Mouse (Mus musculus) spleen, postnatal 4 days (tissue): ENCODE results near the gene Pdp2.
A peak's percentile ranks its signal among the peaks of the same experiment; 100 is the strongest.
"Not testable (repeated sequence)": the region's sequence is repeated elsewhere in the genome, so short reads cannot be mapped to it uniquely, and the experiment has no call there.

Source experiments
- DNase-seq, 2 experiments: peaks; one replicate each; pipeline ENCODE4 v3.0.0; 2022; ENCODE audit warnings: low spot score in 2 of 2

Gene Pdp2

GRCm38 (mm10) chr8:104591133-104591834, at the start of gene Pdp2:
Gene Pdp2 (plus strand): TSS chr8:104591451.
- peak; percentile 85 to 88 for DNase-seq

- no peak for DNase-seq
These were observed 49.8 kb upstream of the Pdp2 start for GRCm38 (mm10) chr8:104541515-104541880.

DNA sequence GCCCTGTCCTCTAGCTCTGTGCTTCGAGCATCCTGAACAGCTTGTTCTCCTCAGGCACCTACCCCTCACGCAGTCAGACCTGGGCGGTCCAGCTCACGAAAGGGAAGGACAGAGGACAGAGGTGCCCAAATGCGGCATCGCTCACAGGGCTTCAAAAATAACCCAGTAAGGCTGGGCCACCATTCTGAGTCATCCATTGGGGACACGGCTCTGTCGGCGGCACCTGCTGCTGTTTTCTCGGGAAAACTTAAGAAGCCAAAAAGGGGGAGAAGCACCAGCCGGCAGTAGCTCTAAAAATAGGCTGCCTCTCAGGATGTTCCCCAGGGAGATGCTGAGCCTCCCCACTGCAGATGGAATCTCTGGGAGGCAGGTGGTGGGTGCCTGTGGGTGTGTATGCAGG, 49.1 kb upstream of the Pdp2 start:
- DNase-seq, result no peak

DNA sequence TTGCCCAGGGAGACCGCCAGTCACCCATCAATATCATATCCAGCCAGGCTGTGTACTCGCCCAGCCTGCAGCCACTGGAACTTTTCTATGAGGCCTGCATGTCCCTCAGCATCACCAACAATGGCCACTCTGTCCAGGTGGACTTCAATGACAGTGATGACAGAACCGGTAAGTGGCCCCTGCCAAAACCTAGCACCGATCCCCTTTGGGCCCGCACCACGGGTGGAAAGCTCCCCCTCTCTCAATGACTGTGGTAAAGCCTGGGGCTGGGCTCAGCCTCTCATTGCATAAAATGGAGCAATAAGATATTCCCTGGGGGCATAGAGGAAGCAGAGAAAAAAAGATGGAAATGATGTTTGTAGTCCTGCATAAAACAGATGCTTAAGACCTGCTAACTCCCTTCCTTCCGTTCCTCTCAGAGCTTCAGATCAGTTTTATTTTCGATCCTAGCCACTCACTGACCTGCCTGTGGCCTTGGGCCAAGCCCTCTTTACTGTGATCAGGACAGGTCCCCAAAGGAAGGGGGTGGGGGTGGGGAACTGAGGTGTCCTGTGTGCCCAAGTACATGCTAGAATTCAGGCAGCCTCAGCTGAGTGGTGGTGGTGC, 47.7 kb upstream of the Pdp2 start:
- DNase-seq, result no peak

DNA sequence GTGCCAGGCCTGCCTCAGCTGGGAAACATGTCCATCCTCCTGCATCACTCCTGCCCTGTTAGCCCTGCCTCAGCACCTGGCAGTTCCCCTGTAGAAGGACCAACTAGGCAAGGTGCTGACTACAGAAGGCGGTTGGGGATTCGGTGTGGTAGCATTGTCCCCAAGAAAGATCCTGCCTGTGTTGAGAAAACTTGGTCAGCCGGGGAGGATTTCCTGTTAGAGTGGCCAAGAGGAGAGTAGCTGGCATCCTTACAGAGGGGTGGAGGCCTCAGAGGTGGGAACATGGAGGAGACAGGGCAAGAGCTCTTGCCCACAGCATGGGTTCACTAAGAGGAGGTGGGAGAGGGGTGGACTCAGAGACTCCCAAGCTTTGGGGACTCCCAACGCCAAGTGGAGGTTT, 36.1 kb upstream of the Pdp2 start:
- DNase-seq, result no peak

GRCm38 (mm10) chr8:104557226-104557625, 34.0 kb upstream of the Pdp2 start:
- DNase-seq, result no peak

- no peak for DNase-seq
These were observed 30.5 kb upstream of the Pdp2 start for GRCm38 (mm10) chr8:104560731-104561130.

GRCm38 (mm10) chr8:104564633-104565456, 26.4 kb upstream of the Pdp2 start:
- peak; percentile 80 to 91 for DNase-seq

- DNase-seq, result no peak
These were observed 25.8 kb upstream of the Pdp2 start for GRCm38 (mm10) chr8:104565457-104565798.

- no peak for DNase-seq
These were observed 21.7 kb upstream of the Pdp2 start for GRCm38 (mm10) chr8:104569559-104569958.

DNA sequence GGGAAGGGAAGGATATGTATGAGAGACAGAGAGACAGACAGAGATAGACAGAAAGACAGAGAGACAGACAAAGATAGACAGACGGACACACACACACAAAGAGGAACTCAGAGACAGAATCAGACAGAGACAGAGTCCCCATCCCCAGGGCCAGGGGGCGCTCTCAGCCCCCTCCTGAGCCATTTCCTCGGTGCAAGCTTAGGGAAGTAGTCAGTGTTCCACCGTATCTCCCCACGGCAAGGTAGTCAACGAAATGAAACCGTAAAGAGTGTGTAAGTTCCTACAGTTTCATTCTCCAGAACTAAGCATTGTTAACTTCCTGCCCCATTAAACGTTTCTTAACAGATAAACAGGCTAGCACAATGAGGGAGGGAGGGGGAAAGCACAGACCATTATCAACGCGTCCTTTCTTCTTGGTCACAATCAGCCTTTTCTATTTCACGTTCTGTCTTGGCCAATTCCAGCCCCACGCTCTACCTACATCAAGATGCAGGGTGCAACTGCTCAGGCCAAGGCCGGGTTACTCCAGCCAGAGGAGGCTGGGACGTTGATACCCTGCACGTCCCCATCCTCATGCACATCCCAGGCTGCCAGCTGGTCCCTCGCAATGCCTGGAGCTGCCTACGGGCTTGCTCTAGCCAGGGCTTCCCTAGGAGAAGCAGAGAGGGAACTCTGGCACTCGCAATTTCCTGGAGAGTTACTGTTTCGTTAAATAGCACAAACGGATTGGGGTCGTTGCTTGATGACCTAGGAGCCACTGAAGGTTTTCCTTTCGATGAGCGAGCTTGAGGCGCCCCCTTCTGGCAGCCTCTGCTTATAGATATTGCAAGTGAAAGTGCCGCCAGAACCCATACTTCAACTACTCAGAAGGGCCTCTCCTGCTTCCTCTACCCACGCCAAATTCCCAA, 20.6 kb upstream of the Pdp2 start:
- peak; percentile 77 to 91 for DNase-seq

- DNase-seq, result no peak
These were observed 14.4 kb upstream of the Pdp2 start for GRCm38 (mm10) chr8:104576820-104577219.

DNA sequence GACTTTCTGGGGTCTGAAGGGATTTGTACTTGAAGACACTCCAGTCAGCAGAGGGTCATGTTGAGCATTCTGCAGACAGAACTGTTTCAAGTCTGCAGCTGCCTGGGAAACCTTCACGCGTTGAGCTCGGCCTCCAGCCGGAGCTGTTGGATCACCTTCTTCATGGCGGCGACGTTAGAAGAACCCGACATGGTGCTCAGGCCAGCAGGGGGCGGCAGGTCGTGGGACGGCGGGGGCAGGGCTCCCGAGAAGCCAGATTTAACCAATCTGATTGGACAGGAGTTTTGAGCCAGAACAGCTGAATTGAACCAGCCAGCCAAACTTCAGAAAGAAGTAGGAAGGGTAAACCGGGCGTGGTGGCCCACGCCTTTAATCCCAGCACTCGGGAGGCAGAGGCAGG, 13.6 kb upstream of the Pdp2 start:
- DNase-seq, result not testable (repeated sequence)

- no peak for DNase-seq
These were observed 6.7 kb upstream of the Pdp2 start for GRCm38 (mm10) chr8:104584522-104584921.

DNA sequence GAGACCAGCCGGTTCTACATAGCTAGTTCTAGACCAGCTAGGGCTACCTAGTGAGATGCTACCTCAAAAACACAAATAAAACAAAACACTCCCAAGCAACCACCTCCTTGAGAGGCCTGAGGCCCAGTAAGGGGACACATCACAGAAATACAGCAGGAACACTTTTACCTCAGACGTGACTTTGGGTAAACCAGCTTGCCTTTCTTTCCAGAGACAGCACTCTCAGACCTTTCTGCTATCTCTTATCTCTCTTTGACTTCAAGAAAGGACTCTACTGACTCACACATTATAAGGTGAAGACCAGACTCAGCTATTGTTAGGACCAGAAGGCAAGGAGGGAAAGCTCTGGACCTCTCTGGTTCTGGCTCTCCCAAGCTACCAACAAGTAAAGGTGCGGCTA, 967 bp upstream of the Pdp2 start:
- no peak for DNase-seq

- DNase-seq, result no peak
These were observed 605 bp downstream of the Pdp2 start for GRCm38 (mm10) chr8:104591856-104592255.

- no peak for DNase-seq
These were observed 1.3 kb downstream of the Pdp2 start for GRCm38 (mm10) chr8:104592566-104592965.

DNA sequence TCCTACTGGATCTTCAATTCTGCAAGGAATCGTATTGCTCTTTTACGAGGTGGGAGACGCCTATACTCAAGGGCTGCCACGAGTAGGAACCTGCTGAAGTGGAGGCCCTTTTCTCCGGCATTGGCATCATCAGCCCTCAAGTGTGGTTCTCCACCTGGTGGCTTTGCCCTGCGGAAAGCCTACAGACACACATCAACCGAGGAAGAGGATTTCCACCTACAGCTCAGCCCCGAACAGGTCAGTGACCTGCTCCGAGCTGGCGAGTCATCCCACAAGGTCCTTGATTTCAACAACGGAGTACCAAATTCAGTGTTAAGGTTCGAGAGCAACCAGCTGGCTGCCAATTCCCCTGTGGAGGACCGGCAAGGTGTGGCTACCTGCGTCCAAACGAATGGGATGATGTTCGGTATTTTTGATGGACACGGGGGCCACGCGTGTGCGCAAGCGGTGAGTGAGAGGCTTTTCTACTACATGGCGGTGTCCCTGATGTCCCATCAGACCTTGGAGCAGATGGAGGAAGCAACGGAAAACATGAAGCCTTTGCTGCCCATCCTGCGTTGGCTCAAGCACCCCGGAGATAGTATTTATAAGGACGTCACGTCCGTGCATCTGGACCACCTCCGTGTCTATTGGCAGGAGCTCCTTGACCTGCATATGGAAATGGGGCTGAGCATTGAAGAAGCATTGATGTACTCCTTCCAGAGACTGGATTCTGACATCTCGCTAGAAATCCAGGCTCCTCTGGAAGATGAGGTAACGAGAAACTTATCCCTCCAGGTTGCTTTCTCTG, 2.5 kb downstream of the Pdp2 start:
- DNase-seq, result no peak

DNA sequence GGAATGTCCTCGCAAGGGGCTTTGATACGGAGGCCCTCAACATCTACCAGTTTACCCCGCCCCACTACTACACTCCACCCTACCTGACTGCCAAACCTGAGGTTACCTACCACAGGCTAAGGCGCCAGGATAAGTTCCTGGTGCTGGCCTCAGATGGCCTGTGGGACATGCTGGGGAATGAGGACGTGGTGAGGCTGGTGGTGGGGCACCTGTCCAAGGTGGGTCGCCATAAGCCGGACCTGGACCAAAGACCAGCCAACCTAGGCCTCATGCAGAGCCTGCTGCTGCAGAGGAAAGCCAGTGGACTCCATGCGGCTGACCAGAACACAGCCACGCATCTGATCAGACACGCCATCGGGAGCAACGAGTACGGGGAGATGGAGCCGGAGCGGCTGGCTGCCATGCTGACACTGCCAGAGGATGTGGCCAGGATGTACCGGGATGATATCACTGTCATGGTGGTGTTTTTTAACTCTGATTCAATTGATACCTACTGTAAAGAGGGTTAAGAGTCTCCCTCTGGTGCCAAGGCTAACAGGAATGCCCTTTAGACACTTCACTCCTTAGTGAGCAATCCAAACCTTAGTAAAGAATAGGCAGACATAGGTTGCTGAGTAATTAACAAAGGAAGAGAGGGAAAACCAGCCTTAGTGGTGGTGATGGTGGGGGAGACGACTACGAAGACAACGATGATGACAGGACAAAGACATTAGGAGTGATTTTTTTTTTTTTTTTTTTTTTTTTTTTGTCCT, 3.5 kb downstream of the Pdp2 start:
- DNase-seq, result no peak

DNA sequence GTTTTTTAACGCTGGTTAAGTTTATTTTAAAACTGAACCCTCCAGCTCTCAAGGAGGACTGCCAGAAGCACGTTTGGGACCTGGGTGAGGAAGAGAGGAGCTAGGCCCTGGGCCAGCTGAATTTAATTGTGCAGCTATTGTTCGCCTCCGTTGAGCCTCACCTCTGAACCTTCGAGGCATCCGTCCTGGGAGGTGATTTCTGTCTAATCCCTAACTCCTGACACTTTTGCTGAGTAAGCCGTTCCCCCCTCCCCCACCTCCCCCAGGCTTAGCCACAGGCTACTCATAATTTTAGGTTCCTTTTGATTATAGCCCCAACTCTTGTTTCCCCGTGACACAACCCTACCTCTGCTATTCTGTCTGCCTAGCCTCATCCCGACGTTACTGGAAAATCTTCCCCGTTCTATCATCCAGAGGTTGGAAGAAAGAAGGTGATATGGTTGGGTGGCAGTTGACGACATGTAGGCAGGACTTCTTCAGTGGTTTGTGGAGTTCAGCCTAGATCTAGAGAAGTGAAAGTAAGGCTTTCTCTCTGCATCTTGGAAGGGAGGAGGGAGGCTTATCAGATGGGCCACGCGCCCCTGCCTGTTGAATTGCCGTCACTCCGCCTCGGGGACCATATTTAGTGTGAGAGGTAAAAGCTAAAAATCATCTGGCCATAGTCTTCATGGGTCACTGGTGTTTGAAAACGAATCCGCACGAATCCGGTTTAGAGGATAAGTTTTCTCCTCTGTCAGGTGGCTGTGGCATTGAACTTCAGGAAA, 4.7 kb downstream of the Pdp2 start:
- DNase-seq, result no peak
